Mouse (Mus musculus): Measurements from ENCODE around the gene U2af2. TPM values are rescaled to one million over a fixed set of nuclear protein-coding genes. Genes with fewer than 3 reads are reported as not detected.

U2af2 gene
- polyA plus RNA-seq, 1 experiment from 2014 or later = 180 TPM

GRCm38 (mm10) chr7:5021197-5021596, 40.7 kb upstream of the U2af2 start:
- Histone ChIP-seq H3K4me3 (peak overlapping the region; percentile 93), H3K27ac (replicated peaks) (peak overlapping the region; percentile 96), H3K4me1 (peaks cover 25% of the 10 kb centered on the region), H3K36me3 (peaks cover 61% of the 10 kb centered on the region), H3K9me3 (replicated peaks) (no peaks in the 10 kb centered on the region), H3K27me3 (ENCODE audit: low read depth, poor library complexity, severe bottlenecking) (no peaks in the 10 kb centered on the region)
- 57% methylated on average over 5 of the region's 5 CpGs for WGBS
- no peak for DNase-seq (ENCODE audit: low spot score)

- H3K27me3 ChIP-seq (ENCODE audit: low read depth, poor library complexity, severe bottlenecking) = peaks cover 16% of the 10 kb centered on the region
- H3K4me1 ChIP-seq = no peaks in the 10 kb centered on the region
- peaks cover 99% of the 10 kb centered on the region for H3K36me3 ChIP-seq
- no peak overlapping the region for H3K4me3 ChIP-seq
- DNase-seq (ENCODE audit: low spot score) = no peak
- H3K27ac ChIP-seq (replicated peaks) = no peak overlapping the region
- 95% methylated on average over 22 of the region's 22 CpGs for whole genome bisulfite sequencing
- peaks cover 41% of the 10 kb centered on the region for H3K9me3 ChIP-seq (replicated peaks)
Observed at GRCm38 (mm10) chr7:5029543-5029942, 32.4 kb upstream of the U2af2 start.

DNA sequence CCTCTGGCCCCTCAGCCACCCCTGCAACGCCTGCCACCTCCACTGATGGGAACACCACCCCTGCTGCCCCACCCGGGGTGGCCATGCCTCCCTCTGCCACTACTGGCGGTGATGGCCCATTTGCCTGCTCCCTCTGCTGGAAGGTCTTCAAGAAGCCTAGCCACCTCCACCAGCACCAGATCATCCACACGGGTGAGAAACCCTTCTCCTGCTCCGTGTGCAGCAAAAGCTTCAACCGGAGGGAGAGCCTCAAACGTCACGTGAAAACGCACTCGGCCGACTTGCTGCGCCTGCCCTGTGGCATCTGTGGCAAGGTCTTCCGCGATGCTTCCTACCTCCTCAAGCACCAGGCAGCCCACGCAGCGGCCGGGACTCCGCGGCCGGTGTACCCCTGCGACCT, 32.0 kb upstream of the U2af2 start:
- WGBS = 92% methylated on average over 21 of the region's 21 CpGs
- H3K27ac ChIP-seq (replicated peaks) = no peak overlapping the region
- no peaks in the 10 kb centered on the region for H3K4me1 ChIP-seq
- peaks cover 99% of the 10 kb centered on the region for H3K36me3 ChIP-seq
- peak overlapping the region; percentile 27; the same call in 1 of the 2 replicates for H3K4me3 ChIP-seq
- H3K9me3 ChIP-seq (replicated peaks) = peaks cover 41% of the 10 kb centered on the region
- DNase-seq (ENCODE audit: low spot score) = no peak
- peaks cover 16% of the 10 kb centered on the region for H3K27me3 ChIP-seq (ENCODE audit: low read depth, poor library complexity, severe bottlenecking)

DNA sequence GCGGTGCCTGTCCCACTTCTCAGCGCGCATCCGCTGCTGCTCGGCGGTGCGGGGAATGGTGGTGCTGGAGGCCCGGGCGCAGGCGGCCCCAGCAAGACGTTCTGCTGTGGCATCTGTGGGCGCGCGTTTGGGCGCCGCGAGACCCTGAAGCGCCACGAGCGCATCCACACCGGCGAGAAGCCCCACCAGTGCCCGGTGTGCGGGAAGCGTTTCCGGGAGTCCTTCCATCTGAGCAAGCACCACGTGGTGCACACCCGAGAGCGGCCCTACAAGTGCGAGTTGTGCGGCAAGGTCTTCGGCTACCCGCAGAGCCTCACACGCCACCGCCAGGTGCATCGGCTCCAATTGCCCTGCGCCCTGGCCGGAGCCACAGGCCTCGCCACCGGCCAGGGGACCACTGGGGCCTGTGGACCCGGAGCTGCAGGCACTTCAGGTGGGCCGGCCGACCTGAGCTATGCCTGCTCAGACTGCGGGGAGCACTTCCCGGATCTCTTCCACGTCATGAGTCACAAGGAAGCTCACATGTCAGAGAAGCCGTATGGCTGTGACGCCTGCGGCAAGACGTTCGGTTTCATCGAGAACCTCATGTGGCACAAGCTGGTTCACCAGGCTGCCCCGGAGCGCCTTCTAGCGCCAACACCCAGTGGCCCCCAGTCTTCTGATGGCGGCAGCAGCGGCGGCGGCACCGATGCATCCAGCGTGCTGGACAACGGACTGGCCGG, 31.2 kb upstream of the U2af2 start:
- Histone ChIP-seq H3K36me3 (peaks cover 99% of the 10 kb centered on the region), H3K27ac (replicated peaks) (no peak overlapping the region), H3K9me3 (replicated peaks) (peaks cover 44% of the 10 kb centered on the region), H3K4me3 (peak overlapping the region; percentile 27), H3K27me3 (ENCODE audit: low read depth, poor library complexity, severe bottlenecking) (peaks cover 16% of the 10 kb centered on the region), H3K4me1 (no peaks in the 10 kb centered on the region)
- DNase-seq (ENCODE audit: low spot score) = no peak
- 84% methylated on average over 63 of the region's 63 CpGs for WGBS

- WGBS = 70% methylated on average over 46 of the region's 46 CpGs
- Histone ChIP-seq H3K27me3 (ENCODE audit: low read depth, poor library complexity, severe bottlenecking) (peaks cover 16% of the 10 kb centered on the region), H3K27ac (replicated peaks) (no peak overlapping the region), H3K4me1 (no peaks in the 10 kb centered on the region), H3K36me3 (peaks cover 99% of the 10 kb centered on the region), H3K9me3 (replicated peaks) (peaks cover 48% of the 10 kb centered on the region), H3K4me3 (no peak overlapping the region)
- DNase-seq (ENCODE audit: low spot score) = no peak
Observed at GRCm38 (mm10) chr7:5031496-5031895, 30.4 kb upstream of the U2af2 start.

- peaks cover 11% of the 10 kb centered on the region for H3K4me1 ChIP-seq
- H3K36me3 ChIP-seq = peaks cover 77% of the 10 kb centered on the region
- no peak within 1 kb of the TSS for H3K4me3 ChIP-seq
- 87% methylated on average over 3 of the region's 3 CpGs for WGBS
- H3K27me3 ChIP-seq (ENCODE audit: low read depth, poor library complexity, severe bottlenecking) = peaks cover 16% of the 10 kb centered on the region
- peaks cover 47% of the 10 kb centered on the region for H3K9me3 ChIP-seq (replicated peaks)
- no peak for DNase-seq (ENCODE audit: low spot score)
- no peak within 1 kb of the TSS for H3K27ac ChIP-seq (replicated peaks)
Observed at GRCm38 (mm10) chr7:5033818-5034217, 28.1 kb upstream of the U2af2 start, which contains the start of gene 4632433K11Rik. 4632433K11Rik (plus strand) TSS chr7:5034118.

- no peak for DNase-seq (ENCODE audit: low spot score)
- H3K4me1 ChIP-seq = peaks cover 21% of the 10 kb centered on the region
- peaks cover 66% of the 10 kb centered on the region for H3K36me3 ChIP-seq
- H3K4me3 ChIP-seq = no peak overlapping the region
- H3K9me3 ChIP-seq (replicated peaks) = peaks cover 28% of the 10 kb centered on the region
- no peak overlapping the region for H3K27ac ChIP-seq (replicated peaks)
- 97% methylated on average over 17 of the region's 17 CpGs for WGBS
- H3K27me3 ChIP-seq (ENCODE audit: low read depth, poor library complexity, severe bottlenecking) = peaks cover 5% of the 10 kb centered on the region; the same call in 1 of the 2 replicates
Observed at GRCm38 (mm10) chr7:5035628-5036027, 26.3 kb upstream of the U2af2 start.

DNA sequence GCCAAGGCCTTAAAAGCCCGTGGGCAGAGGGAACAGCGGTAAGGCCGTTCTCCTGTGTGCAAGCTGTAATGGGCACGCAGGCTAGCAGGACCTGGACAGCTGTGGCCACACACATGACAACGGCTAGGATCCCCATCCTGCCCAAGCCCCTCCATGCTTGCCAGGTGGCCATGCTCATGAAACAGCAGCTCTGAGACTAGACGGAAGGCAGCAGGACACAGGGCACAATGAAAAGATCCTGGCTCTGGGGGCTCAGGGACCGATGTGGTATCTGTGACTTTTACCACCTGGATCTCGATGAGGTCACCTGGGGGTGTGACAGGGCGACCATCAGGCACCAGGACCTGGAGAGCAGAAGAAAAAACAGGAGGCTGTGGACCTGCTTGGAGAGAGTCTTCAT, 25.8 kb upstream of the U2af2 start:
- H3K4me3 ChIP-seq = no peak overlapping the region
- 94% methylated on average over 9 of the region's 9 CpGs for WGBS

DNA sequence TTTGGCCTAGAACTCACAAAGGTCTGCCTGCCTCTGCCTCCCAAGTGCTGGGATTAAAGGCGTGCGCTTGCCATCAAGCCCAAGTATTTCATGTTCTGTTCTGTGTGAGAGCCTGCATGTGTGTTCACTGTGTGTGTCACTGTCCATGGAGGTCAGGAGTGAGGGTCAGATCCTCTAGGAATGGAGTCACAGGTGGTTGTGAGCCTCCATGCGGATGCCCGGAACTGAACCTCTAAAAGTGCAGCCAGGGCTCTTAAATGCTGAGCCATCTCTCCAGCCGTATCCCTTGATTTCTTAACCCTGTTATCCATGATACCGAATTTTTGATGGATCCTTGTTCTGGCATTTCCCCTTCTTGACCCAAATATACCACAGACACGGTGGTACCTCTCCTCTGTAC, 24.9 kb upstream of the U2af2 start:
- Histone ChIP-seq H3K4me1 (peaks cover 21% of the 10 kb centered on the region), H3K4me3 (no peak overlapping the region), H3K27ac (replicated peaks) (no peak overlapping the region), H3K36me3 (peaks cover 61% of the 10 kb centered on the region), H3K9me3 (replicated peaks) (peaks cover 14% of the 10 kb centered on the region), H3K27me3 (ENCODE audit: low read depth, poor library complexity, severe bottlenecking) (no peaks in the 10 kb centered on the region)
- no peak for DNase-seq (ENCODE audit: low spot score)
- 94% methylated on average over 7 of the region's 7 CpGs for WGBS

More for the DNA sequence above, 25.8 kb upstream of the U2af2 start:
- no peak for DNase-seq (ENCODE audit: low spot score)
- Histone ChIP-seq H3K27ac (replicated peaks) (no peak overlapping the region), H3K27me3 (ENCODE audit: low read depth, poor library complexity, severe bottlenecking) (0 out of 2 replicates have a peak, but pooled peaks cover under 1% of the 10 kb centered on the region), H3K36me3 (peaks cover 64% of the 10 kb centered on the region), H3K9me3 (replicated peaks) (peaks cover 23% of the 10 kb centered on the region), H3K4me1 (peaks cover 21% of the 10 kb centered on the region)

DNA sequence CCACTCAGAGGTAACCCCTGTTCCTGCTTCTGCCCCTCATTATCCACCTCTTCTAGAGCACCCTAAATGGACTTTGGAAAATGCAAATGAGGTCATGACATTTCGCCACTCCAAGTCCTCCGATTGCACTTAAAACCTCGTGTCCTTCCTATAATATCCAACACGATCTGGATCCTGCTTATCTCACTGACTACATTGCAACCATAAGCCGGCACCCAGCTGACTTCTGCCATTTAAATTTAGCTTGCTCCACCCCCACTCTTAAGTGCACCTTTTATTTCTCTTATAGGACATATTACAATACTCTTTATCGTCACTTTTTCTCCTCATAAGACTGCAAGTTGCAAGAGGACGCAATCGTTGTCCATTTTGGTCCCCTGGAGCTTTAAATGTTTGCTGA, 24.5 kb upstream of the U2af2 start:
- DNase-seq (ENCODE audit: low spot score) = no peak
- peak overlapping the region; percentile 94 for H3K27ac ChIP-seq (replicated peaks)
- H3K36me3 ChIP-seq = peaks cover 57% of the 10 kb centered on the region
- H3K4me3 ChIP-seq = peak overlapping the region; percentile 64
- H3K9me3 ChIP-seq (replicated peaks) = peaks cover 10% of the 10 kb centered on the region; the same call in 1 of the 2 replicates
- H3K27me3 ChIP-seq (ENCODE audit: low read depth, poor library complexity, severe bottlenecking) = no peaks in the 10 kb centered on the region
- 92% methylated on average over 8 of the region's 8 CpGs for WGBS
- H3K4me1 ChIP-seq = peaks cover 21% of the 10 kb centered on the region

DNA sequence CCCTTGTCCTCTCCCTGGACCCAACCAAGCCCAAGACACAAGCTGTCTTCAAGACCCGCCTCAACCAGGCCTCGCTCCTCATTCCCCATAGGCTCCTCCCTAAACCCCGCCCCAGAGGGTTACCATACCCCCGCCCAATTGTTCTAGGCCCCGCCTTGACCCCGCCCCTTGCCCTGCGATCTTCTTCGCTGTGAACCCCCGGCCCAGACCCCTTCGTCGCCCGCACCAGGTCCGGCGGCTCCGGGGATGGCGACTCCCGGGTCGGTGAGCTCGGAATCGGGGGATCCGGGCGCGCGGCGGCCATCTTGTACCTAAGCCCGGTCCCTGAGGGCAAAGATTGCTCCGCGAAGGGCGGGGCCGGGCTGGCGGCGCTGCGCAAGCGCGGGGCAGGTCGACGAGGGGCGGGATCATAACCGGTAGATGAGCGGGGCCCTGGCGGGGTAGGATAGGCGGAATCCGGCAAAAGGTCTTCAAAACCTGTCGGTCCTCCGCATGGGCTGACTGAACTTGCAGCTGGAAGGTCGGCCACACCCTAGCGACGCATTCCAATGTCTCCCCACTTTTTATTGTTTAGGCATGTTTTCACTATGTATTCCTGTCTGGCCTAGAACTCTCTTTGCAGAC, 23.7 kb upstream of the U2af2 start, which contains the start of gene Zfp784:
Gene Zfp784, minus strand, starts transcription at position 338 of the 624 bp plus-strand sequence.
- Histone ChIP-seq H3K9me3 (replicated peaks) (peaks cover 7% of the 10 kb centered on the region; the same call in 1 of the 2 replicates), H3K4me3 (peak within 1 kb of the TSS; percentile 64), H3K27ac (replicated peaks) (peak within 1 kb of the TSS; percentile 94), H3K36me3 (peaks cover 49% of the 10 kb centered on the region), H3K4me1 (peaks cover 21% of the 10 kb centered on the region), H3K27me3 (ENCODE audit: low read depth, poor library complexity, severe bottlenecking) (no peaks in the 10 kb centered on the region)
- WGBS = under 1% methylated on average over 48 of the region's 48 CpGs
- peak; percentile 93 for DNase-seq (ENCODE audit: low spot score)

DNA sequence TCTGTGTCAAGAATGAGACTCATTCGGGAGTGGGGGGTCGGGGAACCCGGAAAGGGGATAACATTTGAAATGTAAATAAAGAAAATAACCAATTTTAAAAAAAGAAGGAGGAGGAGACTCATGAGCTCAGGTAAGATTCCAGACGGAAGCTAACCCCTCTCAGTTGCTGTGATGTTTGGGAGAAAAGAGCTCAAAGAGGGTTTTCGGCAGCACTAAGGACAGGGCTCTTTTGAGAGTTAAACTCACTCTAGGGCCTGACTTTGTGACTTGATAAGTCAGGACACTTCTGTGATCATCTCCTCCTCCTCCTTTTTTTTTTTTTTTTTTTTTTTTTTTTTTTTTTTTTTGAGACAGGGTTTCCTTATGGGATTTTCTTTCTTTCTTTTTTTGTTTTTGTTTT, 23.0 kb upstream of the U2af2 start:
- peak overlapping the region; percentile 64 for H3K4me3 ChIP-seq
- 46% methylated on average over 5 of the region's 5 CpGs for WGBS
- DNase-seq (ENCODE audit: low spot score) = no peak
- H3K9me3 ChIP-seq (replicated peaks) = peaks cover 7% of the 10 kb centered on the region; the same call in 1 of the 2 replicates
- H3K27ac ChIP-seq (replicated peaks) = peak overlapping the region; percentile 94
- H3K27me3 ChIP-seq (ENCODE audit: low read depth, poor library complexity, severe bottlenecking) = no peaks in the 10 kb centered on the region
- peaks cover 42% of the 10 kb centered on the region for H3K36me3 ChIP-seq
- peaks cover 21% of the 10 kb centered on the region for H3K4me1 ChIP-seq

GRCm38 (mm10) chr7:5044981-5045380, 17.0 kb upstream of the U2af2 start:
- 75% methylated on average over 2 of the region's 2 CpGs for WGBS
- DNase-seq (ENCODE audit: low spot score) = no peak
- H3K36me3 ChIP-seq = peaks cover 16% of the 10 kb centered on the region
- H3K27ac ChIP-seq (replicated peaks) = no peak overlapping the region
- no peaks in the 10 kb centered on the region for H3K9me3 ChIP-seq (replicated peaks)
- H3K4me1 ChIP-seq = no peaks in the 10 kb centered on the region
- no peak overlapping the region for H3K4me3 ChIP-seq
- H3K27me3 ChIP-seq (ENCODE audit: low read depth, poor library complexity, severe bottlenecking) = 0 out of 2 replicates have a peak, but pooled peaks cover 3% of the 10 kb centered on the region
